Mouse (Mus musculus): ENCODE results near the gene Unc93b1. TPM values are rescaled to one million over a fixed set of nuclear protein-coding genes. Genes with fewer than 3 reads are reported as not detected.
"Not testable (repeated sequence)": the region's sequence is repeated elsewhere in the genome, so short reads cannot be mapped to it uniquely, and the experiment has no call there.

Unc93b1 gene
- polyA plus RNA-seq, 1 experiment from 2014 or later = 12.1 TPM

- Histone ChIP-seq H3K4me2 (no peak overlapping the region), H3K9me3 (no peaks in the 10 kb centered on the region), H3K27ac (no peak overlapping the region), H3K27me3 (0 out of 2 replicates have a peak, but pooled peaks cover 3% of the 10 kb centered on the region), H3K4me3 (replicated peaks) (no peak overlapping the region), H3K9ac (replicated peaks) (no peak overlapping the region), H3K4me1 (replicated peaks) (0 out of 2 replicates have a peak, but pooled peaks cover 7% of the 10 kb centered on the region), H3K36me3 (no peaks in the 10 kb centered on the region)
- ATAC-seq (ENCODE audit: insufficient number of reproducible peaks, insufficient read depth, low FRiP score, low TSS enrichment, low read depth) = no peak
- 70% methylated on average over 11 of the region's 11 CpGs for WGBS
Measured at GRCm38 (mm10) chr19:3966330-3967075, 31.5 kb downstream of the Unc93b1 start.

- WGBS = 51% methylated on average over 3 of the region's 3 CpGs
- no peak for ATAC-seq (ENCODE audit: insufficient number of reproducible peaks, insufficient read depth, low FRiP score, low TSS enrichment, low read depth)
Measured at GRCm38 (mm10) chr19:3967258-3967657, 32.3 kb downstream of the Unc93b1 start.

GRCm38 (mm10) chr19:3972229-3972628 is 37.2 kb downstream of the Unc93b1 start, which contains the start of gene Aldh3b2:
TSS of gene Aldh3b2 (plus strand) at chr19:3972328.
- WGBS = 23% methylated on average over 9 of the region's 9 CpGs
- ATAC-seq (ENCODE audit: insufficient number of reproducible peaks, insufficient read depth, low FRiP score, low TSS enrichment, low read depth) = no peak
- H3K9ac ChIP-seq (replicated peaks) = no peak within 1 kb of the TSS
- H3K4me2 ChIP-seq = no peak within 1 kb of the TSS
- H3K4me3 ChIP-seq (replicated peaks) = no peak within 1 kb of the TSS
- no peaks in the 10 kb centered on the region for H3K36me3 ChIP-seq
- 0 out of 2 replicates have a peak, but pooled peaks cover 14% of the 10 kb centered on the region for H3K4me1 ChIP-seq (replicated peaks)
- H3K27me3 ChIP-seq = 0 out of 2 replicates have a peak, but pooled peaks cover 3% of the 10 kb centered on the region
- no peak within 1 kb of the TSS for H3K27ac ChIP-seq
- H3K9me3 ChIP-seq = no peaks in the 10 kb centered on the region

More at GRCm38 (mm10) chr19:3967258-3967657, 32.3 kb downstream of the Unc93b1 start:
- 0 out of 2 replicates have a peak, but pooled peaks cover 8% of the 10 kb centered on the region for H3K4me1 ChIP-seq (replicated peaks)
- H3K36me3 ChIP-seq = no peaks in the 10 kb centered on the region
- H3K27ac ChIP-seq = no peak overlapping the region
- H3K9me3 ChIP-seq = no peaks in the 10 kb centered on the region
- no peak overlapping the region for H3K4me3 ChIP-seq (replicated peaks)
- H3K27me3 ChIP-seq = 0 out of 2 replicates have a peak, but pooled peaks cover 3% of the 10 kb centered on the region
- no peak overlapping the region for H3K4me2 ChIP-seq
- H3K9ac ChIP-seq (replicated peaks) = no peak overlapping the region

GRCm38 (mm10) chr19:3974608-3975007 is 39.6 kb downstream of the Unc93b1 start:
- H3K4me2 ChIP-seq; H3K27ac ChIP-seq; H3K9me3 ChIP-seq; H3K4me3 ChIP-seq (replicated peaks); H3K36me3 ChIP-seq; H3K27me3 ChIP-seq; H3K9ac ChIP-seq (replicated peaks); ATAC-seq (ENCODE audit: insufficient number of reproducible peaks, insufficient read depth, low FRiP score, low TSS enrichment, low read depth); H3K4me1 ChIP-seq (replicated peaks): not testable (repeated sequence)
- WGBS = 82% methylated on average over 6 of the region's 6 CpGs

GRCm38 (mm10) chr19:3975866-3976265 is 40.9 kb downstream of the Unc93b1 start:
- no peaks in the 10 kb centered on the region for H3K27me3 ChIP-seq
- no peak overlapping the region for H3K9ac ChIP-seq (replicated peaks)
- H3K4me1 ChIP-seq (replicated peaks) = 0 out of 2 replicates have a peak, but pooled peaks cover 7% of the 10 kb centered on the region
- no peak overlapping the region for H3K4me2 ChIP-seq
- no peak for ATAC-seq (ENCODE audit: insufficient number of reproducible peaks, insufficient read depth, low FRiP score, low TSS enrichment, low read depth)
- no peak overlapping the region for H3K4me3 ChIP-seq (replicated peaks)
- H3K9me3 ChIP-seq = no peaks in the 10 kb centered on the region
- no peak overlapping the region for H3K27ac ChIP-seq
- no peaks in the 10 kb centered on the region for H3K36me3 ChIP-seq
- WGBS = 75% methylated on average over 2 of the region's 2 CpGs

- H3K27ac ChIP-seq = no peak overlapping the region
- H3K9me3 ChIP-seq = no peaks in the 10 kb centered on the region
- H3K27me3 ChIP-seq = no peaks in the 10 kb centered on the region
- WGBS = 12% methylated on average over 4 of the region's 4 CpGs
- peaks cover 17% of the 10 kb centered on the region for H3K4me1 ChIP-seq (replicated peaks)
- ATAC-seq (ENCODE audit: insufficient number of reproducible peaks, insufficient read depth, low FRiP score, low TSS enrichment, low read depth) = peak; percentile 46; the same call in 1 of the 2 replicates
- H3K36me3 ChIP-seq = no peaks in the 10 kb centered on the region
- no peak overlapping the region for H3K4me2 ChIP-seq
- H3K9ac ChIP-seq (replicated peaks) = no peak overlapping the region
- no peak overlapping the region for H3K4me3 ChIP-seq (replicated peaks)
Measured at GRCm38 (mm10) chr19:3980309-3980708, 45.3 kb downstream of the Unc93b1 start.

- Histone ChIP-seq H3K4me2 (no peak overlapping the region), H3K36me3 (no peaks in the 10 kb centered on the region), H3K4me1 (replicated peaks) (peaks cover 21% of the 10 kb centered on the region), H3K27me3 (no peaks in the 10 kb centered on the region), H3K27ac (no peak overlapping the region), H3K9me3 (no peaks in the 10 kb centered on the region), H3K4me3 (replicated peaks) (no peak overlapping the region), H3K9ac (replicated peaks) (no peak overlapping the region)
- no peak for ATAC-seq (ENCODE audit: insufficient number of reproducible peaks, insufficient read depth, low FRiP score, low TSS enrichment, low read depth)
- WGBS = 76% methylated on average over 9 of the region's 9 CpGs
Measured at GRCm38 (mm10) chr19:3980917-3981316, 45.9 kb downstream of the Unc93b1 start.

GRCm38 (mm10) chr19:3983527-3984200 is 48.7 kb downstream of the Unc93b1 start:
- H3K9ac ChIP-seq (replicated peaks) = no peak overlapping the region
- H3K27ac ChIP-seq = peak overlapping the region; percentile 37; the same call in 1 of the 2 replicates
- no peaks in the 10 kb centered on the region; the same call in 1 of the 2 replicates for H3K9me3 ChIP-seq
- no peaks in the 10 kb centered on the region for H3K27me3 ChIP-seq
- H3K4me1 ChIP-seq (replicated peaks) = peaks cover 35% of the 10 kb centered on the region
- H3K36me3 ChIP-seq = no peaks in the 10 kb centered on the region
- H3K4me2 ChIP-seq = no peak overlapping the region
- H3K4me3 ChIP-seq (replicated peaks) = no peak overlapping the region
- no peak for ATAC-seq (ENCODE audit: insufficient number of reproducible peaks, insufficient read depth, low FRiP score, low TSS enrichment, low read depth)
- 49% methylated on average over 9 of the region's 9 CpGs for WGBS

- no peak for ATAC-seq (ENCODE audit: insufficient number of reproducible peaks, insufficient read depth, low FRiP score, low TSS enrichment, low read depth)
- Histone ChIP-seq H3K4me1 (replicated peaks) (peaks cover 35% of the 10 kb centered on the region), H3K9ac (replicated peaks) (no peak overlapping the region), H3K4me3 (replicated peaks) (no peak overlapping the region), H3K27me3 (no peaks in the 10 kb centered on the region), H3K4me2 (no peak overlapping the region), H3K36me3 (no peaks in the 10 kb centered on the region), H3K27ac (peak overlapping the region; percentile 53; the same call in 1 of the 2 replicates), H3K9me3 (no peaks in the 10 kb centered on the region; the same call in 1 of the 2 replicates)
- WGBS = 43% methylated on average over 8 of the region's 8 CpGs
Measured at GRCm38 (mm10) chr19:3985261-3985681, 50.3 kb downstream of the Unc93b1 start.

- peak within 1 kb of the TSS; percentile 8; the same call in 1 of the 2 replicates for H3K9ac ChIP-seq (replicated peaks)
- 14% methylated on average over 8 of the region's 8 CpGs for WGBS
Measured at GRCm38 (mm10) chr19:3986334-3986733, 51.3 kb downstream of the Unc93b1 start, which contains the start of gene Acy3. TSS of gene Acy3 (plus strand) at chr19:3986570.

GRCm38 (mm10) chr19:3988066-3988465 is 53.1 kb downstream of the Unc93b1 start:
- no peak for ATAC-seq (ENCODE audit: insufficient number of reproducible peaks, insufficient read depth, low FRiP score, low TSS enrichment, low read depth)
- no peaks in the 10 kb centered on the region; the same call in 1 of the 2 replicates for H3K9me3 ChIP-seq
- H3K4me3 ChIP-seq (replicated peaks) = no peak overlapping the region
- no peak overlapping the region for H3K9ac ChIP-seq (replicated peaks)
- no peak overlapping the region for H3K4me2 ChIP-seq
- WGBS = 88% methylated on average over 14 of the region's 14 CpGs
- no peak overlapping the region for H3K27ac ChIP-seq
- H3K36me3 ChIP-seq = no peaks in the 10 kb centered on the region
- H3K4me1 ChIP-seq (replicated peaks) = peaks cover 35% of the 10 kb centered on the region
- H3K27me3 ChIP-seq = 0 out of 2 replicates have a peak, but pooled peaks cover 5% of the 10 kb centered on the region

More at GRCm38 (mm10) chr19:3986334-3986733, 51.3 kb downstream of the Unc93b1 start, which contains the start of gene Acy3:
- H3K27ac ChIP-seq = peak within 1 kb of the TSS; percentile 53; the same call in 1 of the 2 replicates
- ATAC-seq (ENCODE audit: insufficient number of reproducible peaks, insufficient read depth, low FRiP score, low TSS enrichment, low read depth) = peak; percentile 39; the same call in 1 of the 2 replicates
- H3K36me3 ChIP-seq = no peaks in the 10 kb centered on the region
- peak within 1 kb of the TSS; percentile 33 for H3K4me2 ChIP-seq
- peaks cover 35% of the 10 kb centered on the region for H3K4me1 ChIP-seq (replicated peaks)
- H3K27me3 ChIP-seq = 0 out of 2 replicates have a peak, but pooled peaks cover 5% of the 10 kb centered on the region
- peak within 1 kb of the TSS; percentile 17; the same call in 1 of the 2 replicates for H3K4me3 ChIP-seq (replicated peaks)
- no peaks in the 10 kb centered on the region; the same call in 1 of the 2 replicates for H3K9me3 ChIP-seq

All from limb, embryonic 12.5 days (tissue).